Mouse (Mus musculus): ENCODE results near the gene Mrpl14. TPM values are rescaled to one million over a fixed set of nuclear protein-coding genes. Genes with fewer than 3 reads are reported as not detected.

The Mrpl14 gene
- 7.8 to 26.8 TPM (median 18.1 TPM) in 3 replicates for total RNA-seq (2017)

DNA sequence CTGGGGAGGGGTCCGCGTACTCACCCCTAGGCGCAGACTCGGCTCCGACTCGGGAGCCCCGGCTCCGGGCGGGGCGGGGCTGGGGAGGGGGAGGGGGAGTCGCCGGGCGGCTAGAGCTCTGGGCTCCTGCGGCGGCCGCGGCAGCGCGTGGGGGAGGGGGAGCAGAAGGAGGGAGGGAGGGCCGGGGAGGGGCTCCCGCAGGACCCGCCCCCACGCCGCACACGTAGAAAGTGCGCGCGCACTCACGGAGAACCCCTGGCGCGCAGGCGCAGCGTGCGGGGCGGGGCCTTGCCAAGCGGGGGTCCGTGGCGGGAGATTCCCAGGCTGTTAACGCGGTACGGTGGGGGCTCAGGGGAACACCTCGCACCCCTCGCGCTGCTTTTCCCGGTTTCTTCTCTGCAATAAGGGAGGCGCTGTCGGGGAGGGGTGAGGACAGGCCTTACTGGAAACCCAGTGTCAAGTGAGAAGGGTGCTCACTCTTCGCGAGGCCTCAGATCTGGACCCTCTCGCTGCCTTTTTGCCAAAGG lies at the start of gene Mrpl14:
Gene Mrpl14, plus strand, starts transcription at position 230 of the 527 bp plus-strand sequence.
- peak; percentile 51 for ATAC-seq (replicated peaks; ENCODE audit: insufficient number of reproducible peaks, low FRiP score, low TSS enrichment, poor library complexity, severe bottlenecking)

DNA sequence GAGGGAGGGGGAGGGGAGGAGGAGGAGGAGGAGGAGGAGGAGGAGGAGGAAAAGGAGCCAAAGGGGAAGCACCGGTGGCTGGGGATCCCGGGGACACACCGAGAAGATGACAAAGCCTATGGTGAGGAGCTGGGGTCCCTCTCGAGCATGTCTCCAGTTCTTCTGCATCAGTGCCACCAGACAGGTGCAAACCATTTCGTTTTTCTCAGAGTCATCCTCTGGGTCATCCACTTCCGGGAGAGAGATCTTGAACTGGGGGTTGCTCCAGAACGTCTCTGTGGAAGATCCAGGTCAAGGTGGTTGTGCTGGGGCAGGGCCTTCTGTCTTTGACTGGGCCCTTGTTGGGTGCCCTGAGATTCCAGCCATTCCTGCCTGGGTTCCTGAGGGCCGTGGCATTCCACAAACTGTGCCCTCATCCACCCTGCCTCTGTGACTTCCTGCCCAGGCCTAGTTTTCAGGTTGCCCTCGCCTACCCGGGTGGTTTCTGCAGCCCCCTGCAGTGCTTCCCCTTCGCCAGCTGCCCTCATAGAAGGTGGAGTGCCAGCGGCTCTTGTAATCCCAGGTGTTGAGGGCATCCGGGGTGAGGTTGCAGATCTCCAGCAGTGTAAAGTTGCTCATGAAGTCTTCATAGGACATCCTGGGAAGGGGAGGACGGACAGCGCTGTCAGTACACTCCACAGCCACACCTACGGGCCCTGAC lies 47.4 kb upstream of the Mrpl14 start:
- ATAC-seq (replicated peaks; ENCODE audit: insufficient number of reproducible peaks, low FRiP score, low TSS enrichment, poor library complexity, severe bottlenecking) = no peak

DNA sequence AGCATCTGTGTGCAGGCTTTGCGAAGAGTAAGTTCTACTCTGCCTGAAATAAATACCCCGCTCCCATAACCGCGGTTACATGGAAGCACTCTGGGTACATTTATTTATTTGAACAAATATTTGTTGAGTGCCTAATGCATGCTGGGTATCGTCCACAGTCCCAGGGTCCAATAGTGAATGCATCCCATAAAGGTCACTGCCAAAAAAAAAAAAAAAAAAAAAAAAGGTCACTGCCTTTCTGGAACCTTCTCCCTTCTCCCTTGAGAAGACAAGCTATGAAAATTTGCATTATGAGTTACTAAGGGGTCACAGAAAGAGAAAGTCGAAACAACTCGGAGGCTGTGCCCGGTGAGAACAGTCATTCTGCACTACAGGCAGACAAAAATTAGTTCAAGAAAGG lies 44.1 kb upstream of the Mrpl14 start:
- no peak for ATAC-seq (replicated peaks; ENCODE audit: insufficient number of reproducible peaks, low FRiP score, low TSS enrichment, poor library complexity, severe bottlenecking)

DNA sequence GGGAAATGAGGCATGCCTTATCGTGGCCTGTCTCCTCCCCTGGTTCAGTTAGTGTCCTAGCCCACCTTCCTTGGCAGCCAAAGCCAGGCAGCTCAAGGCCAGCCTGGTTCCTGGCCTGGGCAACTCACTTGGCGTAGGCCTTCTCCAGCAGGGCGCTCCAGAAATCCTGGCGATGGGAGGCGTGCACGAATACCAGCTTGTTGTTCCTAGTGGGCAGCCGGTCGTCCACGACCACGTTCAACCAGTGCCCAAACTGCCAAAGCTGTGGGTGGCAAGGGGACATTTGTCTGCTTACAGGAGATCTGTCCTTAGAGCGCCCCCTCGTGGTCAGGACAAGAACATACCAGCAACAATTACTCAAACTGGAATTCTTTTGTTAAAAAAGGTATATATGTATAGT lies 43.4 kb upstream of the Mrpl14 start:
- peak; percentile 53 for ATAC-seq (replicated peaks; ENCODE audit: insufficient number of reproducible peaks, low FRiP score, low TSS enrichment, poor library complexity, severe bottlenecking)

DNA sequence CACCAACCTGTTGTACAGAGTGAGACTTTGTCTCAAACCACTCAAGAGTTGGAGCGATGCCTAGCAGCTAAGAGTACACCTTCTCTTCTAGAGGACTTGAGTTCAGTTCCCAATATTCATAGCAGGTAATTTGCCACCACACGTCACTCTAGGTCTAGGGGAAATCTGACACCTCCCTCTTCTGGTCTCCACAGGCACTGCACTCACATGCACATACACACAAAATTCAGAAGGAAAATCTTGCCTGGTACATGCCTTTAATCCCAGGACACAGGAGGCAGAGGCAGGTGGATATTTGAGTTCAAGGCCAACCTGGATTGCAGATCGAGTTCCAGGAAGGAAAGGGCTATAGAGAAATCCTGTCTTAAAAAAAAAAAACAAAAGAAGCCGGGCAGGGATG lies 41.9 kb upstream of the Mrpl14 start:
- ATAC-seq (replicated peaks; ENCODE audit: insufficient number of reproducible peaks, low FRiP score, low TSS enrichment, poor library complexity, severe bottlenecking) = no peak

DNA sequence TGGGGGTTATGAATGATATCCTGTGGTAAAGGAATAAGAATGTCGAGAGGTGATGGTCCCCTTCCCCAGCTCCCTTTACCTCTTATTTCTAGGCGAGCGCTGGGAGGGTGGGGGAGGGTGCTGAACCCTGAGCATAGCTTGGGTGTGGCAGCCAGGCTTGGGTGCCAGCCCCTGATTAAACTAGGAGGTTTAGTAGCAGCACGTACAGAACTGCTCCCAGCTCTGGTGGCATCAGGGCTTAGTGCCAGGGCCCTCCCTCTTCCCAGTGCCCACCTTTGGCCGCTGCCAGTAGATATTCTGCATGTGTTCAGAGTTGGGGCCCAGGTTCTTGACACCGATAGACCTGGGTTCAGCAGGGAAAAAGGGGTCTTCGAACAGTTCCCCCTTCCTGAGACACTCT lies 32.9 kb upstream of the Mrpl14 start:
- ATAC-seq (replicated peaks; ENCODE audit: insufficient number of reproducible peaks, low FRiP score, low TSS enrichment, poor library complexity, severe bottlenecking) = no peak

DNA sequence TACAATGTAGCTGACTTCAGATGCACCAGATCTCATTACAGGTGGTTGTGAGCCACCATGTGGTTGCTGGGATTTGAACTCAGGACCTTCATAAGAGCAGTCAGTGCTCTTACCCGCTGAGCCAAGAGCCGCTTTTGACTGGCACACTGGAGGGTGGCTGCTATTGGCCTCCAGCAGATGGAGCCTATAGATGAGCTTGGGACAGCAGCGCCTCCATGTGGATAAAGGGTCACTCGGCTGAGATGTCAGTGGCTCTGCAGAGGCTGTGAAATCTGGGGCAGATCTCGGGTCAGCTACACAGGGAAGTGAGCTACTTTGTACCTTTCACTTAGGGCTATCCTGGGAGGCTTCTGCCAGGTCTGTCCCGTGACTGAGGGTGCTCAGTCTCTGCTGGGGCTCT lies 30.3 kb upstream of the Mrpl14 start:
- no peak for ATAC-seq (replicated peaks; ENCODE audit: insufficient number of reproducible peaks, low FRiP score, low TSS enrichment, poor library complexity, severe bottlenecking)

DNA sequence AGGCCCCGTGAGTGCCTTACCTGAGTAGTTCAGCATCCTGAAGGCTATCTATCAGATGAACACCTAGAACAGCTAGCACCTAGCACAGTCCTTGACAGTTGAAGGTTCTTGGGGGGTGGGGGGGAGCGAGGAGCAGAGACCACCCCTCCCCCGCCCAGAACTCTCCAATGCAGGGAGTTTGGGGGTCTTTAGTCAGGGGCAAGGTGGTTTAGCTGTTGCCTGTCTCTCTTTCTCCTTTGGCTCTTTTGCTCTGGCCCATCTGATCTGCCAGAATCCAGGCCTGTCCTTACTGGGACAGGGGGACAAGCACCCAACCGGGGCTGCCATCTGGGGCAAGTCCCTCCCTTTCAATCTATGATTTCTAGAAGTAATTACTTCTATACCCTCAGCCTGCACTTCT lies 26.9 kb upstream of the Mrpl14 start, which contains the start of gene Capn11:
Gene Capn11, minus strand, starts transcription at position 101 of the 400 bp plus-strand sequence.
- ATAC-seq (replicated peaks; ENCODE audit: insufficient number of reproducible peaks, low FRiP score, low TSS enrichment, poor library complexity, severe bottlenecking) = no peak

DNA sequence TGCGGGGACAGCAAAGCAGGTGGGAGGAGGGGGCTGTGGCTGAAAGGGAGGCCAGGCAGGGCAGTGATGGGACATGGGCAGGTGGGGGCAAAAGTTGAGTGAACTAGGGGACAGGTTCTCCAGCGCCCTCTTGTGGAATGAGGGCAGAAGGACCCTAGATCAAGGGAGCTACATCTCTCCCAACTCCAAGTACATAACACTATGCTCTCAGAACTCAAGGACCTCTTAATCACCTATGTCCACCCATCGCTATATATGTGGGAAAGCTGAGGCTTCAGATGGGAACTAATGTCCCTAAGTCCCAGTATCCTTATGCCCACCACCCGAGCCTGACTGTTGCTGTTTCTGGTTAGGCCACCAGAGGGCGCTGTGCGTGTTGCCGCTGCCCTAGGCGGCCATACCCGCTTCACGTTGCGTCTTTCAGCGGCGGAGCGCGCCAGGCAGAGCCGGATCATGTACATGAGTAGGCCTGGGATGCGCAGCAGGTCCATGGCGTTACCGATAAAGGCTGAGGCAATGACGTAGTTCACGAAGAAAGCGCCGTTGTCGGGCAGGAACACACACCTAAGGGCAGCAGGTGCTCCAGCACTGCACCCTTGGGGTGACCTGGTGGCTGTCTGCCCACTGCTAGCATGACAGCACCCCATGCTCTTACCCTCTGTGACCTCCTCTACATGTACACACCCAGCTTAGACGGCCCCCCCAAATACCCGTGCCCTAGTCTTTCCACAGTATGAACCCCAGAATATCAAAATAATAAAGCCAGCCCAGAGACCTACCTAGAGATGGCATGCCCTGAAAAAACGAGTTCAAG lies 22.8 kb upstream of the Mrpl14 start:
- ATAC-seq (replicated peaks; ENCODE audit: insufficient number of reproducible peaks, low FRiP score, low TSS enrichment, poor library complexity, severe bottlenecking) = peak; percentile 54; the same call in 1 of the 2 replicates

DNA sequence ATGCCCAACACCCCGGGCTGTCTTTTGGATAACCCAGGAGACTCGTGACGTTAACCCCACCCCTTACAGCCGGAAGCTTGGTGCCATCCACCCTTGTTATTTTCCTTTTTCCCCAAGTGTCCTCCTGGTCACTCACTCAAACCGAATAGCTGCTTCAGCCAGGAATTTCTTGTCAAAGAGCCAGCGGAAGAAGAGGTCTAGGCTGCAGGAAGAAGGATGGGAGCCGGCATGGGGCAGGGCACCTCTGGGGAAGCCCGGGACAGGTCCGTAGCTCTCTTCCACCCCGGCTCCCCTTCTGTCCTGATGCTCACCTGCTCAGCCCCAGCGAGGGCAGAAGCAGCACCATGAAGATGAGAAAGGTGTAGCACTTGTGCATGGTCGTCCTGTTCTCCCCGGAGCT lies 21.5 kb upstream of the Mrpl14 start:
- no peak for ATAC-seq (replicated peaks; ENCODE audit: insufficient number of reproducible peaks, low FRiP score, low TSS enrichment, poor library complexity, severe bottlenecking)

DNA sequence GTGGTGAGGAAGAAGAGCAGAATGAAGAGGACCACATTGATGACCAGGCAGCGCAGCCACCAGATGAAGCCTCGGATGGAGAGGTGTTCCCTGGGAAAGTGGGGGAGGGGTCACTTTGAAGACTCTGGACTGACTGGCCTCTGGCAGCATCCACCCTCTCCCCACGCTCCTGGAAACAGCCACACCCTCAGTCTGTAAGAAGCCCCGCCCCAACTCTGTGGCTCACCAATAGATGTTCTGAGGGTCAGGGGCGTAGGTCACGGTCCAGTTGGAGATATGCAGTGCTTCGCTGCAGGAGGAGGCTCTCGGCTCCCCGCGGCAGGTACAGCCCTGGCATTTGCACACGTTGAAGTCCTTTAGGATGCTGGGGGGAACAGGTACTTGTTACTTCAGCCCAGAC lies 20.0 kb upstream of the Mrpl14 start:
- ATAC-seq (replicated peaks; ENCODE audit: insufficient number of reproducible peaks, low FRiP score, low TSS enrichment, poor library complexity, severe bottlenecking) = no peak

DNA sequence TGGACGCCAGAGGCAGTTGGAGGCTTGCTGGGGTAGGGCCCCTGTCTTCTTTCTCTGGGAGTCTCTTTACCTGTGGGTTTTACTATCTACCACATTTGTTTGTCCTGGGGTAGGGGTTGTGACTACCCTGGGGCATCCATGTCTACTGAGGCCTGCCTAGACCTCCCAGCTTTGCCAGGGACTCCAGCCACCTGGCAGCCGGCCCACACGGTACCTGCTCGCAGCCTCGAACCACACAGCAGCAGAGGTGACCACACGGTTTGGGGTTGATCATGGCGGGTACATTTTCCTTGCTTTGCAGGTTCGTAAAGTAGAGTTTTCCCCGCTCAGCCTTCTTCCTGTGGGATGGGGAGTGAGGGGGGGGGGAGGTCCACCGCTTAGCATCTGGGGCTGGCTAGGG lies 18.6 kb upstream of the Mrpl14 start:
- ATAC-seq (replicated peaks; ENCODE audit: insufficient number of reproducible peaks, low FRiP score, low TSS enrichment, poor library complexity, severe bottlenecking) = no peak

DNA sequence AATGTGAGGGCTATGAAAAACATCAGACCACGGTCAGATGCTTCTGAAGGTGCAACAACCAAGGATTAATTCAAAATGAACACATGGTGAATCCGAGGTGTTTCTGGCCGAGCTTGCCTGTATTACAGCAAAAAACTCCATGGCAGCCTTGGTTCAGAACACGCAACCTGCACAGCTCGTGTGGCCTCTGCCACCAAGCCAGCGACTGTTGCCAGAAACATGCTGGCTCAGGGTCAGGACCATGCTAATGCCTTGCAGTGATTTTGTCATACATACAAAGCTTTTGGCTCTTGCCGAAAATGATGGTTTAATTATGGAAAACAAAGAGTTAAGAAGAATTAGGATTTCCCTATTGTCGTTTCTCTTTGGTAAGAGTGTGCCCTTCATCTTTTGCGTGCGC lies 18.1 kb upstream of the Mrpl14 start:
- no peak for ATAC-seq (replicated peaks; ENCODE audit: insufficient number of reproducible peaks, low FRiP score, low TSS enrichment, poor library complexity, severe bottlenecking)

DNA sequence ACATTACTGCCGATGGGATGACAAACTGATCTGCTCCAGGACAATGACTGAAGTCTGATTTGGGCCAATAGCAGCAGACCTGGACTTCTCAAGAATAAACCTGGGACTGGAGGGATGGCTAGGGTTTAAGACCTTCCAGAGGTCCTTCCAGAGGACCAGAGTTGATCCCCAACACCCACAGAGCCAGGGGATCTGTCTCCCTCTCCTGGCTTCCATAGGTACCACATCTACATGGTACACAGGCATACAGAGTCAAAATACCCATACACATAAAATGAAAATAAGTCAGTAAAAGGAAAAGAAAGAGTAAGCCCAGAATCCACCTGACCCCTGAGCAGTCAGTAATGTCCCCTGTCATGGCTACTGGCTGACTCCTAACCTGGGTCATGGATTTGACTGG lies 14.3 kb upstream of the Mrpl14 start:
- no peak for ATAC-seq (replicated peaks; ENCODE audit: insufficient number of reproducible peaks, low FRiP score, low TSS enrichment, poor library complexity, severe bottlenecking)

DNA sequence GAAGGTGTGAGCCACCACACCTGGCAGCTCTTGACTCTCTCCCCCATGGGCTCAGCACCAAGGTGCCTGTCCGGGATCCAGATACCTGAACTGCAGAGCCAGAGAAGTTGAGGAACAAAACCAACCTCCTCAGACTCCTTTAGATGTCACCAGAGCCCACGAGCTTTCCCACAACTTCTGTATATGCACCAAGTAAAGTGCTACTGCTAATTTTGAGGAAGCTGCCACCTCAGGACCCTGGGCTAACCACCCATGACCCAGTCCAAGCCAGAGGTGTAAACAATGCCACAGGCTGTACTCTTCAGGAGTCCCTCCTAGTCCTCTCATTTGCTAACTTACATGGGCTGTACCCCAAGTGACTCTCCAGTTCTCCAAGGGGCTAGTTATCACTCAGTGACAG lies 13.5 kb upstream of the Mrpl14 start:
- ATAC-seq (replicated peaks; ENCODE audit: insufficient number of reproducible peaks, low FRiP score, low TSS enrichment, poor library complexity, severe bottlenecking) = no peak

DNA sequence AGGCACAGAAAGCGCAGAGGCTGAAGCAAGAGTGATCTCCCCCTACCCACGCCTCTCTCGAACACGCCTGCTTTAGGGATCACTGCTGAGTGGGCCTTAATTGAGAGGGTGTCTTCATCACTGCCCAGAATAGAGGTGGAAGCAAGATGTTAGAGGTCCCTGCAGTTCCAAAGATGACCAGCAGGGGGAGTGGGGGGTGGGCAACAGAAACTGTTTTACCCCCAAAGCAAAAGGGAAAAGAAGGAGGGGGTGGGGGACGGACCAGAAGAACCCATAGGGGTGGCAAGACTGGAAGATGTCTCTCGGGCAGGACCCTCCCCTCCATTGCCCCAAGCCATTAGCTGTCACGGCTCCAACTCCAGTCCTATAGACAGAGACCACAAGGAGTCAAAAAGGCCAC lies 8.0 kb upstream of the Mrpl14 start:
- ATAC-seq (replicated peaks; ENCODE audit: insufficient number of reproducible peaks, low FRiP score, low TSS enrichment, poor library complexity, severe bottlenecking) = no peak

DNA sequence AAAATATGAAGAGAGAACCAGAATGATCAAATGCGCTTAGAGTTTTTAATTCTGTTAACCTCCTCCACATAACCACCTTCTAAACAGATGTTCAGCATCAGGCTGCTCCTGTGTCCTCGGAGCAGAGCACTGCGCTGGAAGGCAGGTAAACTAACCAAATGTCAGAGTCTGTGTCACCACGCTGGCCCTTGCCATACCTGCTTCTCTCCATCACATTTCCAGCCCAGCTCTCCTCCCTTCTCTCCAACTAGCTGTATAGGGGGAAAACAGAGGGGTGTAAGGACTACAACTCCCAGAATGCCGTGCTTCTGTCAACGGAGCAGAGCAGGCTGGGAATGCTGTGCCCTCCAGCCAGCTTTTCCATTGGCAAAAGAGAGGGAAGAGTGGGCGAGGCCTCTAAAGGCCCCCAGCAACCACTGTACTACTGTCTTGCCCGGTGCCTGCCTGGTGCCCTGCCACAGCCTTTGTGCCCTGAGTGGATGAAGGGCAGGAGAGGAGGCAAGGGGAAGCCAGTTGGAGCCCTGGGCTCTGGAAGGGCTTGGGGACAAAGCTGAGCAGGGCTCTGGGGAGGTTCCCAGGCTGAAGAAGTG lies 5.6 kb upstream of the Mrpl14 start:
- ATAC-seq (replicated peaks; ENCODE audit: insufficient number of reproducible peaks, low FRiP score, low TSS enrichment, poor library complexity, severe bottlenecking) = no peak

DNA sequence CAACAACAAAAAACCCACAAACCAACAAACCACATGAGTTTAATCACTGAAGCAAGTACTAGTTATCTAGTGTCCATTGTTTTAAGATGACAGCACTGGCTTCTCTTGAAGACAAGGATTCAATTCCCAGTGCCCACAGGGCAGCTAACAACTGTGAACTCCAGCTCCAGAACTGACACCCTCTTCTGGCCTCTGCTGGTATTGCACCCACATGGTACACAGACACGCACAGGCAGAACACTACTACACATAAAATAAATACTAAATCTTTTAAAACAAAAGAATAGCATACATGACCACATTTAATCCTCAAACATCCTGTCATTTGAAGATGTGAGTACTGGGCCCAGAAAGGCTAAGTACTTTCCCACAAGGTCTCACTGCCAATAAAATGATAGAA lies 4.5 kb upstream of the Mrpl14 start:
- ATAC-seq (replicated peaks; ENCODE audit: insufficient number of reproducible peaks, low FRiP score, low TSS enrichment, poor library complexity, severe bottlenecking) = no peak

DNA sequence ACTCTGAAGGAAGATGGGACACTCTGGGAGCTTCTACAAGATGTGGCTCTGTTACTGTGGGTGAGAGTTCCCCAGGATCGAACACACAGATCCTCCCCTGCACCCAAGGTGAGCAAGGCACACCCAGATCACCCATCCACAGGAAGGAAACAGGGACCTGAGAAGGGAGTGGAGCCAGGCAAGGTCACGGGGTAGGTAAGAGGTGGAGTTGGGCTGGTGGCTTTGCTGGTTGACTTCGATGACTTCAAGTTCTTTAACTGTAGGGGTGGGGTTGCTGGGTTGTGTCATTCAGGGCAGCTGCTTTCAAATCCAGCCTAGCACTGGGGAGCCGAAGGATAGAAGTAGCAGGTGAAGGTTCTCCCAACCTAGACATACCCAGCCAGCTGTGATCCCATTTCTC lies 3.3 kb upstream of the Mrpl14 start:
- ATAC-seq (replicated peaks; ENCODE audit: insufficient number of reproducible peaks, low FRiP score, low TSS enrichment, poor library complexity, severe bottlenecking) = no peak

Measured in monocyte, adult 5-6 weeks (primary cell).